Mouse (Mus musculus): Measurements from ENCODE around the gene Meis1. TPM values are rescaled to one million over a fixed set of nuclear protein-coding genes. Genes with fewer than 3 reads are reported as not detected.

Meis1 gene
- total RNA-seq, 1 experiment = 6.2 TPM

- Histone ChIP-seq H3K4me3 (ENCODE audit: insufficient read depth in 1 of 2, low read depth in 1 of 2, low read length in 2 of 2, poor library complexity in 1 of 2, severe bottlenecking in 1 of 2) (peak overlapping the region; percentile 14 to 61), H3K9ac (ENCODE audit: insufficient read depth, low read depth, low read length, poor library complexity, severe bottlenecking) (peak overlapping the region; percentile 19; the same call in 1 of the 2 replicates), H3K4me1 (ENCODE audit: control insufficient read depth in 2 of 2, insufficient read depth in 2 of 2, low read length in 2 of 2, poor library complexity in 1 of 2) (peaks cover 0 to 2% of the 10 kb centered on the region in 2 experiments; a peak in 1 of 4 replicates), H3K9me3 (ENCODE audit: control insufficient read depth, insufficient read depth, low read depth, low read length) (no peaks in the 10 kb centered on the region), H3K27ac (ENCODE audit: insufficient read depth, low read depth, low read length, poor library complexity, severe bottlenecking) (no peak overlapping the region), H3K36me3 (ENCODE audit: control insufficient read depth, insufficient read depth, low read length, poor library complexity, severe bottlenecking) (no peaks in the 10 kb centered on the region)
- TF ChIP-seq MAFK (IDR thresholded peaks at IDR 0.05; ENCODE audit: insufficient read depth, low read depth, low read length) = no peak
- no peak for TF ChIP-seq HCFC1 (IDR thresholded peaks at IDR 0.05; ENCODE audit: borderline replicate concordance, insufficient read depth, low read length)
- TF ChIP-seq CHD2 (IDR thresholded peaks at IDR 0.05; ENCODE audit: low read depth, low read length) = no peak
- TF ChIP-seq ZC3H11A (IDR thresholded peaks at IDR 0.05; ENCODE audit: borderline replicate concordance, low read depth, low read length) = no peak
- TF ChIP-seq ZNF384 (IDR thresholded peaks at IDR 0.05; ENCODE audit: low read depth, low read length) = no peak
- in situ Hi-C loops (cut with MboI; ENCODE audit: low sequenced_read_pairs in 2 of 2, unreplicated experiment in 2 of 2) = no loop called here
- no peak for DNase-seq (ENCODE audit: low read depth, low spot score)
Observed at GRCm38 (mm10) chr11:19026581-19027561, 8.1 kb upstream of the Meis1 start.

- Histone ChIP-seq H3K4me3 (ENCODE audit: insufficient read depth in 1 of 2, low read depth in 1 of 2, low read length in 2 of 2, poor library complexity in 1 of 2, severe bottlenecking in 1 of 2) (0 out of 4 replicates have a peak overlapping the region, but pooled peaks of 1 of the 2 experiments have one; percentile 14), H3K9me3 (ENCODE audit: control insufficient read depth, insufficient read depth, low read depth, low read length) (no peaks in the 10 kb centered on the region), H3K9ac (ENCODE audit: insufficient read depth, low read depth, low read length, poor library complexity, severe bottlenecking) (no peak overlapping the region), H3K36me3 (ENCODE audit: control insufficient read depth, insufficient read depth, low read length, poor library complexity, severe bottlenecking) (no peaks in the 10 kb centered on the region), H3K27ac (ENCODE audit: insufficient read depth, low read depth, low read length, poor library complexity, severe bottlenecking) (no peak overlapping the region), H3K4me1 (ENCODE audit: control insufficient read depth in 2 of 2, insufficient read depth in 2 of 2, low read length in 2 of 2, poor library complexity in 1 of 2) (peaks cover 0 to 2% of the 10 kb centered on the region in 2 experiments; a peak in 1 of 4 replicates)
- DNase-seq (ENCODE audit: low read depth, low spot score) = no peak
- in situ Hi-C loops (cut with MboI; ENCODE audit: low sequenced_read_pairs in 2 of 2, unreplicated experiment in 2 of 2) = no loop called here
- TF ChIP-seq ZNF384 (IDR thresholded peaks at IDR 0.05; ENCODE audit: low read depth, low read length) (no peak), MAFK (IDR thresholded peaks at IDR 0.05; ENCODE audit: insufficient read depth, low read depth, low read length) (no peak), ZC3H11A (IDR thresholded peaks at IDR 0.05; ENCODE audit: borderline replicate concordance, low read depth, low read length) (no peak), HCFC1 (IDR thresholded peaks at IDR 0.05; ENCODE audit: borderline replicate concordance, insufficient read depth, low read length) (no peak), CHD2 (IDR thresholded peaks at IDR 0.05; ENCODE audit: low read depth, low read length) (no peak)
Observed at GRCm38 (mm10) chr11:19025976-19026520, 7.3 kb upstream of the Meis1 start.

GRCm38 (mm10) chr11:19024496-19025265, 5.9 kb upstream of the Meis1 start:
- TF ChIP-seq ZNF384 (IDR thresholded peaks at IDR 0.05; ENCODE audit: low read depth, low read length) (no peak), HCFC1 (IDR thresholded peaks at IDR 0.05; ENCODE audit: borderline replicate concordance, insufficient read depth, low read length) (no peak), ZC3H11A (IDR thresholded peaks at IDR 0.05; ENCODE audit: borderline replicate concordance, low read depth, low read length) (no peak; the same call in 1 of the 2 replicates), MAFK (IDR thresholded peaks at IDR 0.05; ENCODE audit: insufficient read depth, low read depth, low read length) (no peak), CHD2 (IDR thresholded peaks at IDR 0.05; ENCODE audit: low read depth, low read length) (no peak)
- in situ Hi-C loops (cut with MboI; ENCODE audit: low sequenced_read_pairs in 2 of 2, unreplicated experiment in 2 of 2) = no loop called here
- no peak for DNase-seq (ENCODE audit: low read depth, low spot score)
- Histone ChIP-seq H3K27ac (ENCODE audit: insufficient read depth, low read depth, low read length, poor library complexity, severe bottlenecking) (no peak overlapping the region), H3K9ac (ENCODE audit: insufficient read depth, low read depth, low read length, poor library complexity, severe bottlenecking) (no peak overlapping the region), H3K36me3 (ENCODE audit: control insufficient read depth, insufficient read depth, low read length, poor library complexity, severe bottlenecking) (no peaks in the 10 kb centered on the region), H3K4me3 (ENCODE audit: insufficient read depth in 1 of 2, low read depth in 1 of 2, low read length in 2 of 2, poor library complexity in 1 of 2, severe bottlenecking in 1 of 2) (no peak overlapping the region), H3K4me1 (ENCODE audit: control insufficient read depth in 2 of 2, insufficient read depth in 2 of 2, low read length in 2 of 2, poor library complexity in 1 of 2) (peaks cover 0 to 2% of the 10 kb centered on the region in 2 experiments; a peak in 1 of 4 replicates), H3K9me3 (ENCODE audit: control insufficient read depth, insufficient read depth, low read depth, low read length) (no peaks in the 10 kb centered on the region)

- no peak overlapping the region for H3K27ac ChIP-seq (ENCODE audit: insufficient read depth, low read depth, low read length, poor library complexity, severe bottlenecking)
- TF ChIP-seq ZNF384 (IDR thresholded peaks at IDR 0.05; ENCODE audit: low read depth, low read length) (no peak), ZC3H11A (IDR thresholded peaks at IDR 0.05; ENCODE audit: borderline replicate concordance, low read depth, low read length) (no peak), CHD2 (IDR thresholded peaks at IDR 0.05; ENCODE audit: low read depth, low read length) (no peak), MAFK (IDR thresholded peaks at IDR 0.05; ENCODE audit: insufficient read depth, low read depth, low read length) (no peak), HCFC1 (IDR thresholded peaks at IDR 0.05; ENCODE audit: borderline replicate concordance, insufficient read depth, low read length) (no peak)
- H3K9ac ChIP-seq (ENCODE audit: insufficient read depth, low read depth, low read length, poor library complexity, severe bottlenecking) = no peak overlapping the region
- peaks cover 0 to 2% of the 10 kb centered on the region in 2 experiments; a peak in 1 of 4 replicates for H3K4me1 ChIP-seq (ENCODE audit: control insufficient read depth in 2 of 2, insufficient read depth in 2 of 2, low read length in 2 of 2, poor library complexity in 1 of 2)
- DNase-seq (ENCODE audit: low read depth, low spot score) = no peak
- no peaks in the 10 kb centered on the region for H3K9me3 ChIP-seq (ENCODE audit: control insufficient read depth, insufficient read depth, low read depth, low read length)
- in situ Hi-C loops (cut with MboI; ENCODE audit: low sequenced_read_pairs in 2 of 2, unreplicated experiment in 2 of 2) = no loop called here
- no peak overlapping the region for H3K4me3 ChIP-seq (ENCODE audit: insufficient read depth in 1 of 2, low read depth in 1 of 2, low read length in 2 of 2, poor library complexity in 1 of 2, severe bottlenecking in 1 of 2)
- no peaks in the 10 kb centered on the region for H3K36me3 ChIP-seq (ENCODE audit: control insufficient read depth, insufficient read depth, low read length, poor library complexity, severe bottlenecking)
Observed at GRCm38 (mm10) chr11:19023356-19023755, 4.6 kb upstream of the Meis1 start.

All from ES-E14 (cell line).